In the genomic region with DNA sequence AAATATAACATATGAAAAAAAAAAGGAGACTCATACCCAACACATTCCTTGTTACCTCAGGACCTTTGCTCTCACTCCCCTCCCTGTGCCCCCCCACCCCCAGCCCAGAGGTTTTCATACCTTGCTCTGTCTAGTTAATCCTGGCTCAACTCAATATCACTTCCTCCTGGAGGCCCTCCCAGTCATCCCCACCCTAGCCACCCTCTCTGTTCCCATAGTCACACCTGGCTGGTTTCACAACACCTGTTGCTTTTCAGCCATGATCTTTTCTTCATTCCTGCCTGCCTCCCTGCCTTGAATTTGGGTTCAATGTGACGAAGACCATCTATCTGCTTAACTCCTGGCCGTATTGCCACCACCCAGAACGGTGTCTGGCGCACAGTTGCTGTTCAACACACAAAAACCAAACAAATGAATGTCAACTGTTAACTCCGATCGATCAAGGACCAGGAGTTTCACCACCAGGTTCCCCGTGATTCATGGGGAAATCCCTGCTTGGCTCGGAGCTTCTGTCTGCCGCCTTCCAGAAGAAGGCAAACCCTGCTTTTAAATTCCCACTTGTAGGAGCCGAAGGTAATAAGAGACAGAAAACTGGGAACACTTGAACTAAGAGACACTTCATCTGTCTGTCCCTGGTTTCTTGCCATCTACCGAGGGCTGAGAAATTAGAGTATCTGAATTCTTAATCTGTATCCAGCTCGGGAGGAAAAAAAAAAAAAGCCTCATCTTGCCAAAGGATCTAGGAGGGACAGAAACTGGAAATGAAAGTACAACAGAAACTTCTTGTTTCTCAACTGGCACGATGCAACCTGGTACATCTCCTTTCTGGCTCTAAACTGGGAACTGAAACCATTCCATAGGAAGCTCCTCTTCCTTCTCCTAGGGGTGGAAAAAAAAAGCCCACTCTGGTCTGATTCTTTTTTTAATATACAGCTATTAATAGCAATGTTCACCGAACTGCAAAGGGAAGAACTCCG, we compare ENCODE assay signal across 1 mouse cellular context.
TF ChIP-seq lines count a peak whose summit lies in the region.

No protein-coding gene starts in this region.

TF ChIP-seq in CH12.LX, 34 proteins besides CTCF, POLR2A, EP300 and RAD21 (continued from another document):
- TF ChIP-seq USF2 (conservative IDR thresholded peaks at IDR 0.05; ENCODE audit: low read depth, low read length) (0 out of 2 replicates have a peak, but pooled peaks have one; percentile 3), JUND (conservative IDR thresholded peaks at IDR 0.05; ENCODE audit: low read depth, low read length) (no peak), MEF2A (IDR thresholded peaks at IDR 0.05; ENCODE audit: borderline replicate concordance, low read depth, low read length) (peak; percentile 56; the same call in 1 of the 2 replicates), GABPA (IDR thresholded peaks at IDR 0.05; ENCODE audit: insufficient replicate concordance, low read depth, low read length) (no peak), ETS1 (conservative IDR thresholded peaks at IDR 0.05; ENCODE audit: low read depth, low read length) (peak; percentile 42), MXI1 (IDR thresholded peaks at IDR 0.05; ENCODE audit: low read depth, low read length) (0 out of 2 replicates have a peak, but pooled peaks have one; percentile 30)
